Mouse (Mus musculus) urinary bladder, postnatal 4 days (tissue): ENCODE results near the gene Dlg2.
A peak's percentile ranks its signal among the peaks of the same experiment; 100 is the strongest.

Experiments used
- DNase-seq, 2 experiments: peaks; one replicate each; pipeline ENCODE4 v3.0.0; 2021 to 2022; ENCODE audit warnings: low spot score in 2 of 2

The Dlg2 gene

DNA sequence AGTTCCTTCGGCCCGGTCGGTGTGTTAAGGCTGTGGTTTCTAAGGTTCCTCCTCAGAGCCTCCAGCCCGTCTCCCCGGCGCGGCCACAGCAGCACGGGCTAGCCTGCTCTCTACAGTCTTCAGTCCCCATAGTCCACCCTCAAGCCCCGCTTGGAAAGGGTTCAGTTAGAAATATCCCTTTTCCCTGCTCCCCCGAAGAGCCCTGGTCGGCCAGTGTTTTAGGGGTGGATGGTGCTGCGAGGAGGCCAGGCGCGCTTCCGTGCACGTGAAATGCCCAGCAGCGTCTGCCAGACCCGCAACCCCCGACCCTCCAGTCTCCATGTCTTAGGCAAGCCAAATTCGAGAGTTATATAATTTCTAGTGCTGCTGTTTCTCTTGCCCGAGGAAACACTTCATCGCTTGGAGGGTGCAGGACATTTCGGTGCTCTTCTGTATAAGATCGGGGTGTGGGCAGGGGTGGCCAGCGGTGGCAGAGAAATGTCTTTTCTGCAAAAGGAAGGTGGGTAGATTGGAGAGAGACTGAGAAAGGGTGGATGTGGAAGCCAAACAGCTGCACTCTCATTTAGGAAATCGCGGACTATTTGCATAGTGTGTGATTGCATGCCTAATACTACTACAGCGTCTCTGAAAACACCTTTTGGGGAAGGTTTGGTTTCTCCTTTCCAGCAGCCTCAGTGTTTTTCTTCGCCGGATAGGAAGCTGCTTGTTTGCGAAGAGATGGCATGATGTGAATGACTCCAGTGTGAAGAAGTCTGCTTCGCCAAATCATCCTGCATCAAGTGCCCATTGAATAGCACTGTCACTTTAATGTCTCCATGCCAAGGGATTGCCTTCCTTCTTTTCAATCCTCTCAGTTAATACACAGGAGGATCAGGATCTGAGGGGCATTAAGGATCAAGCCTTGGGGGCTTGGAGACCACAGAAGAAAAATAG, at the start of gene Dlg2:
TSS of gene Dlg2 (plus strand) at position 360 of the 933 bp plus-strand sequence.
- no peak for DNase-seq

DNA sequence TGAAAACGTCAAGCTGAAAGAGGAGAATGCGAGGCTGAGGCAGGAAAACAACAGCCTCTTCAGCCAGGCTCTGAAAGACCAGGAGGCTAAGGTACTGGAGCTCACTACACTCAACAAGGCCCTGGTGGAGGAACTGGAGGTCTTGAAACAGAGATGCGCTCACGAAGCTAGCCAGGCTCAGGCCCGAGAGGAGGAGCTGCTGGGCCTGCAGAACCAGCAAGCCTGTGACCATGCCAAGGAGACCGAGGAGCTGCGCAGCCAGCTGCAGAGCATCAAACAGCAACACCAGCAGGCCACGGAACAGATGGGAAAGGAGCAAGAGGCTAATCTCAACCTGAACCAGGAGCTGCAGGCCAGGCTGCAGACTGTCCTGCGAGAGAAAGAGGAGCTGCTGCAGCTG, 49.5 kb upstream of the Dlg2 start:
- peak in 1 of 2 experiments; percentile 23 for DNase-seq

DNA sequence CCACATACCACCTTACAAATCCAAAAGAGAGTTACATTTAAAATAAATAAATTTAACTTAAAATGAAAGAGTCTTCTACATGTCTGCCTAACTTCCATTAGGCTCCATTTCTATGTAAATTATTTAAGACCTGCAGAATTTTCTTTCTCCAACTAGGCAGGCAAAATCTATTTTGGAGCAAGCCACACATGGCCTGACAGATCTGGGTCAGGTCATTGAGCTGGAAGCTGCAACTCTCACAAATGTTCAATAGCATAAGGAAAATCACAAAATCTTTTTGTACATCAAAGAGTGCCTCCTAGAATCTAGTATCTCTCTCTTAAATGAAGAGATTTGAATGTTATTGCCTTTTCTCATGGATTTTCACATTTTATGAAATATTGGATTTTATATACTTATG, 44.3 kb upstream of the Dlg2 start:
- DNase-seq: no peak

DNA sequence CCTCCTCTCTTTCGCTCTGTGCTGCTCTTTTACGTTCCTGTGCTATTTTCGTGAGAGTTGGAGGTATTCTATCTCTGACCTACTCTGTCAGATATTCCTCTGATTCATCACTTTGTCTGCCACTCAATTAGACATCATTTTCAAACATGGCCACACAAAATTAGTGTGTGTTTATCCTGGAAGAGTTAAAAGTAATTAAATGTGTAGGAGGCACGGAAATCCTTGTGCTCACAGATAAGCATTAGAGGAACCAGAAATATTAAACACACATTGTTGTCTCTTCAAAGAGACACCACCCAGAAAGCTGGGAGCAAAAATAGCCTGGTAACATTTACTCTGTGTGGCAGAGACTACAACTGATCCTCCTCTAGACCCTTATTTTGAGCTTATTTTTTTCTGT, 36.4 kb upstream of the Dlg2 start:
- DNase-seq: no peak

DNA sequence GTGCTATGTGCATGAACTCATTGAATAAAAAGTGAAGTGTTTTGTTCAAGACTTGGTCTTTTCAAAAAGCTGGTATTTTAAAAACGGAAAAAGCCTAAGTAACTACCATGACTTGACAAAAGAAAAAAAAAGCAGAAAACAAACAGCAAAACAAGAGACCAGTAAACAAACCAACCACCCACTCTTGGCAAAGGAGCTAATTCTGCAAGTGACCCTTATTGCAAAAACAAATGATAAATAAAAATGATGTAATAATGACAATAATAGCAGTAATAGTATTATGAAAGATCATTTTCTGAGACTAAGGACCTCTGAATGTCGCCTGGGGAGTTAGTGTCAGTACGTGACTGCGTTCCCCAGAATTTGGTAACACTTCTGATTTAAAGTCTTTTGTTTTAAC, 34.4 kb upstream of the Dlg2 start:
- no peak for DNase-seq

DNA sequence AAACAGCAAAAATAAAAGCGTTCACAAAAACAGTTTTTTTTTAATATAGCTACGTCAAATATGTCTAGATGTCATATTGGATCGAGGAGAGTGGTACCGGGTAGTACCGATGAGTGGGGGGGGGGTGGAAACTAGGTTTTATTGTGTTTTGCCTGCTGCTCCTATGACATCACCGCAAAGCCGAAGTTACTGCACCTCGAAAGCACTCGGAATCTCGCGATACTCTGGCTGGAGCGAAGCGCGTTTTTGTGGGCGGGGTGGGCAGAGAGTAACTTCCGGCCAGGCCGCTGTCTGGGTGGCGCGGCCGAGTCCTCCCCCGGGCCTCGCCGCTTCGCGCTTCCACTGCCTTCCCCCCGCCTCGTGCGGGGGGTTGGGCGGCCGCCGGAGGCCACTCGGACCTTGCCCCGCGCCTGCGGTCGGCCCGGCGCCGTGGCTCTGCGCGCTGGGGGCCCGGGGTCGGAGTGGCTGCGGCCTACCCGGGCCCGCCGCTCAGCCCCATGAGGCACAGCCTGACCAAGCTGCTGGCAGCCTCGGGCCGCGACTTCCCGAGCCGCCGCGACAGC, 33.9 kb upstream of the Dlg2 start, which contains the start of gene Crebzf:
TSS of gene Crebzf (plus strand) at position 212 of the 563 bp plus-strand sequence.
- peak; percentile 94 to 96 for DNase-seq

DNA sequence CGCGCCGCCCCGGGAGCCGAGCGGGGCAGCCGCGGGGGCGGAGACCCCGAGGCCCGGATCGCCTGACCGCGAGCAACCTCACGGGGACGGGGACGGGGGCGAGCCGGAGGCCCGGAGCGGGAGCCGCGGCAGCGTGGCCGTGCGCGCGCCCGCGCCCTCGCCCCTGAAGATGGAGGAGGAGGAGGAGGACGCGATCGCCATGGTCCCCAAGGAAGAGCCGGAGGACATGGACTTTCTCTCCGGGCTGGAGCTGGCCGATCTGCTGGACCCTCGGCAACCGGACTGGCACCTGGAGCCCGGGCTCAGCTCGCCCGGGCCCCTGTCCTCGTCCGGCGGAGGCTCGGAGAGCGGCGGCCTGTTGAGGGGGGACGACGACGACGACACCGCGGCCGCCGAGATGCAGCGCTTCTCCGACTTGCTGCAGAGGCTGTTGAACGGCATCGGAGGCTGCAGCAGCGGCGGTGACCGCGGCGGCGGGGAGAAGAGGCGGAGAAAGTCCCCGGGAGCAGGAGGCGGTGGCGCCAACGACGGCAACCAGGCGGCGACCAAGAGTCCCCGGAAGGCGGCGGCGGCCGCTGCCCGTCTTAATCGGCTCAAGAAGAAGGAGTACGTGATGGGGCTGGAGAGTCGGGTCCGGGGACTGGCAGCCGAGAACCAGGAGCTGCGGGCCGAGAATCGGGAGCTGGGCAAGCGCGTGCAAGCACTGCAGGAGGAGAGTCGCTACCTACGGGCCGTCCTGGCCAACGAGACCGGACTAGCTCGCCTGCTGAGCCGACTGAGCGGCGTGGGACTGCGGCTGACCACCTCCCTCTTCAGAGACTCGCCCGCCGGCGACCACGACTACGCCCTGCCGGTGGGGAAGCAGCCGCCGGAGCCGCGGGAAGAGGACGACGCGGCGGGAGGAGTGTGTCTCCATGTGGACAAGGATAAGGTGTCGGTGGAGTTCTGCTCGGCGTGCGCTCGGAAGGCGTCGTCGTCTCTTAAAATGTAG, 33.1 kb upstream of the Dlg2 start:
- peak; percentile 75 to 78 for DNase-seq

DNA sequence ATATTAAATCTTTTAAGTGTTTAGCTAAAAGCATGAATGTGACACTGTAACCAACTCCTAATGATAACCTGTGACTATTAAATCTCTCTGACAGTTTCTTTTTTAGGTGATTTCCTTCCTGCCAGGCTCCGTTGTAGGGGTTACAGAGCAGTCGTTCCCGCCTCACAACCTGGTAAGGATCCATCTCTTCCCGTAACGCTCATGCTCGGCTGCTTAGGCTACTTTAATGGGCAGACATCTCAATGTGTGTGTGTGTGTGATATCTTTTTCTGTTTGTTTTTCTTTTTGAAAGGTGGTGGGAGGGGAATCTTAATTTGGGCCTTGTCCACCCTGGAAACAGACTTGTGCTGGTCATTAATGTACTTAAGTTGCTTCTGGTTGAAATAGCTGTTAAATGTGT, 32.3 kb upstream of the Dlg2 start:
- DNase-seq: no peak

DNA sequence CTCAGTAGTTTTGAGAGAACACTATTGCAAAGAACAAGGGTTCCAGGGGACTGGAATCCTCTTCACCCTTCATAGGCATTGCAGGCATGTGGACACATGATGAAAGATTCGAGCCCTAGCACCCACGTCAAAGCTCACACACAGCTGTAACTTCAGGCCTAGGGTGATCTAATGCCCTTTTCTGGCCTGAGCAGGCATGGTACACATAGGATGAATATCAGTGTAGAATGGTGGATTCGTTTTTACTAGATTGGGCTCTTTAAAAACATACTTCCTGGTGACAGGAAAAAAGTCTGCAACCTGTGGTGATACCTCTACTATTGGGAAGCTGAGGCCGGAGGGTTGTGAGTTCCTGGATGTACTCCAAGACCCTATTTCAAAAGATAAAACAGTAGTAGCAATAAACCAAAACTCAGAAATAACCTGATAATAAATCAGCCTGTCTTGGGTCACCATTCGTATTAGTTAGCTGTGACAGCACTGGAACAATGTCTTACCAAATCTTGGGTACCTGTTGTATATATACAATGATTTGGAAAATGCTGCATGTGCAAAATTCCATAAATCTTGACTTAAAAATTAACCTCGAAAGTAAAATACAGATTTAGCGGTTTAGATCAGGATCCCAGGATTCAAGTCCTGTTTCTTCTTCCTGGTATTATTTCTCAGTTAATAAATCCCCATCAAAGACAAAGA, 20.2 kb upstream of the Dlg2 start:
- DNase-seq: no peak

DNA sequence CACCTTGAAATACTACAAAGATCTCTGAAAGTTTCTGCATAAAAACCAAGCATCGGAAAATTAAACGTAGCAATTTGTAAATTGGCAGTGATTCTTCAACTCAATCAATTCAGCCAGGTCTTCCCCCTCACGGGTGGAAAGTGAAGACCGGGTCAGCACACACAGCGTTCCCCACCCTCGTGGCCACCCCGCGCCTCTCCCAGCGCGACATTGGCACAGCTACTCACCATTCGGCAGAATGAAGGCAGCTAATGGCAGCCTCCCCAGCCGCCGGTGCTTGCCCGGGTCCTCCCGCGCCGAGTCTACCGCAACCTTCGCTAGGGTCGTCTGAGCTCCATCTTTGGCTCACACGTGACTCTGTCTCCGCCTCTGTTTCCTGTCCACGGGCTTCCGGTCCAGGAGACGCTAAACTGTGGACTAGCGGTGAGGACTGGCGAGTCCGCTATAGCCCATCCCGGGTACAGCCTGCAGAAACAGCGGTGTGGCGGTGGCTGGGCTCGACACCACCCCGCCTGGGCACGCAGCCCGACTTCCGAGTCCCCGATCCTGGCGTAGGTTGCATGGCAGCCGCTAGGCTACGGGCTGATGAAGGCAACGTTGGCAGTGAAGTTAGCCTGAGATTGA, 19.5 kb upstream of the Dlg2 start, which contains the start of gene Tmem126a:
TSS of gene Tmem126a (minus strand) at position 385 of the 624 bp plus-strand sequence.
- peak; percentile 76 to 84 for DNase-seq

DNA sequence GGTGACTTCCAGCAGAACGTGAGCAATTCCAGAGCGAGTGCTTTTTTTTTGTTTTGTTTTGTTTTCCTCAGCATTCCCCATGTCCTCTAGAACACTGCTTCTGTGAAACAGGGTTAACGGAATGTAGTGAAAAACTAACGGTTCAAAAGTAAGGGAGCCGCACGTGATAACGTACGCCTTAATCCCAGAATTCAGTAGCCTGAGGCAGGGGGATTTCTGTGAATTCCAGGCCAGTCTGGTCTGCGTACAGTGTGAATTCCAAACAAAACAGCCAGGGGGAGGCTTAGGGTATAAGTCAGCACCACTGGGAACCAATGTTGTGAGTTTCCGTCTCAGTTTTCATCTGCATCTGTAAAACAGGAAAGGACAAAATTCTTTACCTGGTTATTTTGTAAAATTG, 19.0 kb upstream of the Dlg2 start:
- no peak for DNase-seq

DNA sequence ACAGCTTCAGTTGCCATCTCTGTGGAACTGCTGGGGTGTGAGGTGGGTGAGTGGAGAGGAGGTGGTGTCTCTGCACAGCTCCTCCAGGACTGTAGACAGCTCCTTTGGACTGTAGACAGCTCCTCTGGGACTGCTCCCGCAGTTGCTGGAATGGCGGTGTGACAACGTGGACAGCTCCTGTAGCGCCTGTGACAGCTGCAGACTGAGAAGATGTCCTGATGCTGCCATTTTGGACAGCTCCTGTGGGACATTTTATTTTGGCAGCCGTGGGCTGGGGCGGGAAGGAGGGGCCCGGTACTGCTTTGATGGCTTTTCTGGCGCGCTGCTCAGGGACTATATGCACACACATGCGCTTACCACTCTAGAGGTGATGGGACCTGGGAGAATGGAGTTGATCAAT, 16.1 kb upstream of the Dlg2 start:
- DNase-seq: no peak

DNA sequence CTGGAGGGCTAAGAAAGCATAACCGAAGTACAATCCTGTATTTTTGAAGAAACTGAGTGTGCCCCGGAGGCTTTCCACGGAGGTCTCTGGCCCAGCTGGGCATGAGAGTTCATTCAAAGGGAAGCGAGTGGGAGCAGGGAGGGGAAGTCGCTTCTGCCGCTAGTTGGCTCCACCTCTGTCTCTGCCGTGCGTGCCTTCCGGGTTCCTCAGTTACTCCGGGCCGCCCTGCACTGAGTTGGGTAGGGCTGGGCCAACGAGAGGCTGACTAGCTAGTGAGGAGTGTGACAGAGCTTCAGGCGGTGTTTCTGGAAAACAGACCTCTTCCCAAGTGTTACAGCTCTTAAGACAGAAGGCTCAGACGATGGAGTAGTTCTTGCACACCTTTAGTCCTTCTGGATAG, 15.5 kb upstream of the Dlg2 start:
- DNase-seq: peak in 1 of 2 experiments; percentile 58

DNA sequence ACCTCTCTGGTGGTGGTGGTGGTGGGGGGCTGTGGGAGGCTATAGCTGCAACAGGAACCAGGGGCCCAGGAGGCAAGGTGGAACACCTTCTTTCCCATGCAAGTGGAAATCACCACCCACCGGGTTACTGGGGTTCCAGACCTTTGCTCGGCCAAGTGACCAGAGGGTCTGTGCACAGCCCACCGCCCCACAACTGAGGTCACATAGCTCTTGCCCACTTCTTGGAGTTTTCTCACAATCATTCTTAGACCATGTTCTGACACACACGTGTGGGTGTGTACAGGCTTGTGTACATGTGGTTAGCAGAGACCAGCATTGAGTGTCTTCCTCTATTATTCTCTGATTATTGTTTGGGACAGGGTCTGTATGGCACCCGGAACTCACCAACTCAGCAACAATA, 15.0 kb upstream of the Dlg2 start:
- DNase-seq: no peak

DNA sequence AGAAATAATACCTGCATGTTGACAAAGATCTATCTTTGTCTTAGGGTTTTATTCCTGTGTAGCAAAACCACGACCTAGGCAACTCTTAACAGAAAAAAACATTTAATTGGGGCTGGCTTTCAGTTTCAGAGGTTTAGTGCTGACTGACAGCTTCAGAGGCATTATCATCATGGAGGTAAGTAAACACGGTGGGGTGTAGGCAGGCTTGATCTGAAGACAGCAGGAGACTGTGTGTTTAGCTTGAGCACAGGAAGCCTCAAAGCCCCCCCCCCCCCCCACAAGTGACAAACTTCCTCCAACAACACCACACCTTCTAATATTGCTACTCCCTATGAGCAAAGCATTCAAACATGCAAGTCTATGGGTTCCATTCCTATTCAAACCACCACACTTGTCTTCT, 3.0 kb upstream of the Dlg2 start:
- no peak for DNase-seq

DNA sequence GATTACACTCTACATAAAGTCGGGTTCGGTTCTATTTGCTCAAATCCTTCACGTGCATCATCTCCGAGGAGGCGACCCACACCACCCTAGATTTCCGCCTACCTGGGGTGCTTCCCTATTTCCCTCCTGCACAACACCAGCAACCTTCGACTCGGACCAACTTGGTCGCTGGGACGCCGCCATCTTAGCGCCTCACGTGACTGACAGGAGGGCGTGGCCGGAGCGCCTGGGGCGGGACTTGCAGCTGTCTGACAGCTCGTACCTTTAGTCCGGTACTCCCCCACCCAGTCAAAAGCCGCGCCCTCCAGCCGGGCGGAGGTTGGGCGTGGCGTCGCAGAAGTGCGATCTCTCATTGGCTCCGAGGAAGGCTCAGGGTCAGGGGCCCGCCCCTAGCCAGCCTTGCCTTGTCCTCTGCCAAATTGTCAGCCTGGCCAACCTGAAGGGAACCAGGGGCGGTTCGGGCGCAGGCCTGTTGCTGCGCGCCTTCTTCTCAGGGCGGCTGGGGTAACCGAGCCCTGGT, 619 bp upstream of the Dlg2 start, which contains the start of gene Tmem126b:
TSS of gene Tmem126b (minus strand) at position 209 of the 520 bp plus-strand sequence.
- DNase-seq: peak; percentile 98

DNA sequence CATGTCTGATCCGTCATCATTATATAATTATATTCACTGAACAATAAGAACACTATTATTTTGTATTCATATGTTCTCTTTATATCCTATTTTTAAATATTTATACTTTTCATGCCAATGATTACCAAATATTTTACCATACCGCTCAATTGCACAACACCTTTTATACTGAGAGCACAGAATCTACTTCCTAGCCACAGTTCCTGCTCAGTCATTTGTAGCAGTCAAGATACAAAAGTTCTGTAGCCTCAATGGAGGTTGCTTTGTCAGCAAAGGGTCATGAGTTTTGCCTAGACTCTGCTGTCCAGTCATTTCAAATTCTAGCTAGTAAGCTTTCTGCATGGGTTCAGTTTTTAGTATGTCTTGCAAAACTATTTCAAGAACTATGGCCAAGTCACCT, 6.1 kb downstream of the Dlg2 start:
- no peak for DNase-seq

DNA sequence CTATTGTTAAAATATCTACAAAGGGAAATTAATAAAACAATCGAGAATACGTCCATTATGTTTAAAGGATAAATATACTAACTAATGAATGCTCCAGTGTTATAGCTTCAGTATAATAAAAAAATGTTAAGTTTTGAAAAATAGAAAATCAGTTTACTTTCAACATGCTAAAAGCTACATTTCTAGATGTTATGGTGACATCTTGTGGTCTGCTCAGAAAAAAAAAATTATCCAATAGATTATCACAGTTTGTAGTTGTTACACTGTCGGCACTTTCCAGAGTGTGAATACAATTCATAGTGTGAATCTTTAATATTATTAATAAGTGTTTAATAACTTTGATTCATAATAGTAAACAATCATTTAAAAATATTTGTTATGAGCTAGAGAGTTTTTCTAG, 31.7 kb downstream of the Dlg2 start:
- DNase-seq: no peak

DNA sequence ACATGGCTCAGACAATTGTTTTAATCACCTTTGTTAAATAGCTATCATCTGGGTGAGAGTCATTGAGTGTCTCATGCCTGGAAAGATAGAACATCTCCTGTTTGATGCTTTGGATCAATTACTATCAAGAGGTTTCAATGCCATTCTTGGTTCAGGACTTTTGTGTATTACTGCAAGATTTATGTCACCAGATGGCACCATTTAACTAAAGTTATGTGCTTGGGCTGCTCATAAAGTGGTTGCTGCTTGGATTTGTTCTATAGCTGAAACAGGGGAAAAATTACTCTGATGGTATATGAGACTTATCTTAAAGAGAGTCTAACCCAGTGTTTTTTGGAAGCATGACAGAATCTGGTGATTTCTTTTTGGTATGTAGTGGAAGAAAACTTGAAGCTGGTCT, 35.8 kb downstream of the Dlg2 start:
- DNase-seq: no peak
